Mouse (Mus musculus) embryo, embryonic 11.5 days (tissue): ENCODE data around the gene Dnah5.

ENCODE experiments used
- DNase-seq: peaks from one replicate; pipeline ENCODE4 v3.0.0-alpha.2; 2012; ENCODE audit warnings: low read depth, low spot score

Gene Dnah5

DNA sequence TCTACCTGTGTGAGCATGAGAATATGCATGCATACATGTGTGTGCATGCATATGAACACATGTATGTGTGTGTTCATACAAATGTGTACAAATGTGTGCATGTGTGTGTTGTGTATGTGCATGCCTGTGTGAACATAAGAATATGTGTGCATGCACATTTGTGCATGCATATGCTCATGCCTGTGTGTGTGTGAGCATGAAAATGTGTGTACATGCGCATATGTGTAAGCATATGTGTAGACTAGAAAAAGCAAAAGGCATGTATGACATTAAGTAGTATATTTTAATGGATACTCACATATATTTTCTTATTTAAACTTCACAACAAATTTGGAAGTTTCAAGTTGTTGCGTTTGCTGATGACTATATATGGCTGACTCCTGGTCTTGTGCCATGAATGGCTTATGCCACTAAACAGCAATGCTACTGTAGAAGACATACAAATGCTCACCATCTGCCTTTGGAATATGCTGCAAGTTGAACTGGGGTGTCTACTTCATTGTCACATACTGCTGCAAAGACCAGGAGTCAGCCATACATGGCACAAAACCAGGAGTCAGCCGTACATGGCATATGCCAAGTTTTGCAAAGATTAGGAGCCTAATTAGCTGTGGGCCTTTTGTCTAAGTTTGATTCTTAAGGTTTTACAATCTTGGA, 263.2 kb downstream of the Dnah5 start:
- DNase-seq: no peak

DNA sequence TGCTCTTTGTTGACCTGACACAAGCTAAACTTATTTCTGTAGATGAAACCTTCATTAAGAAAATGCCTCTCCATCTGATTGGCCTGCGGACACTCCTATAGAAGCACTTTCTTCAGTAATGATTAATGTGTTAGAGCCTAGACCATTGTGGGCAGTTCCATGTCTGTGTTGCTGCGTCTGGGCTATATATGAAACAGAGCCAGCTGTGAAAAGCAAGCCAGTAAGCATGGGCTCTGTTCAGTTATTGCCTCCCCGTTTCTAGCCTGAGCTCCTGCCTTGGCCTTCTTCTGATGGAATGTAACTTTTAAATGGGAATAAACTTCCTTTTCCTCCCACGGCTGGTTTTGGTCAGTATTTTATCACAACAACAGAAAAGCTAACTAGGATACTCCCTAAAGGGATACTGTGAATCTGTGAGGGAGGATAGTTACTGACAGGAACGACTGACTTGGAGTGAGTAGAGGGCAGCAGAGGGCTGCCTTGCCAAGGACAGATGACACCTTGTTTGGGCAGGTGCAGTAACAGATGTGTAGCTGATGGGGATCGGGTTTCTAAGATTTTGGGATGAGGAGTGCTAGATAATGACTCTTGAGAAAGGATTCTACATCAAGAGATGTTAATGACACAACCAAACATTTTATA, 270.3 kb downstream of the Dnah5 start:
- no peak for DNase-seq

DNA sequence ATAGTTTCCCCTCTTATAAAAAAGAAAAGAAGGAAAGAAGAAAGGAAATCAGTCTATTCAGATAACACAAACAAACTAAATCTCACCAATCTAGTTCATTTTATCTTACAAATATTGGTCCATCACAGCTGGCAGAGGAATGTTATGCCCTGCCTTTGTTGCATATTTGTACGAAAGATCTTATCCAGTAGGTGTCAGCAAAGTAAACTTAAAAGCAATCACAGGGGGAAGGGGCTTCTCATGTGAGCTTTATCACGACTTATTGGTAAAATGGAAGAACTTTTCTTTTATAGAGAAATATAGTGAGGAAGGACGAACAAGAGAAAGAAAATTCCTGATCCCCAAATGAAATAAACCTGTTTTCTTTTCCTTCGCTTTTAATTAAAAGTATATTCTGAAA, 299.3 kb downstream of the Dnah5 start:
- DNase-seq: no peak

DNA sequence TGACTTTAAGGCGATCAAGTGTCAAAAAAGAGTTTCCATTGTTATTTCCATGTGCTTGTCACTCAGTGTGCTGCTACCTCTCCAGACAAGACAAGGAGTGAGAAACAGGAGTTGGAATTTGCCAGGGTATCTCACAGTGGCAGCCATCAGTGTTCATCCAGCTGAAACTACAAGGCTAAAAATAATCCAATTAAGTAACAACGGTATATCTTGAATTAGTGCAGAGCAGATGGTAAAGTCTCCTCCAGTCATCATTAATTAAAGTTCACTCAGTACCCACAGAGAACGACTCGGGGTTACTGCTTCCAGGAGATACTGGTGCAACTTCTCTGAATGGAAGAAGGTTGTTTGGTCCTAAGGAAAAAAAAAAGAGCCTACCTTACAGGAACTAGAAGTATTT, 311.6 kb downstream of the Dnah5 start:
- no peak for DNase-seq
